Mouse (Mus musculus) G1E (cell line): Measurements from ENCODE around the gene Cep57. TPM values are rescaled to one million over a fixed set of nuclear protein-coding genes. Genes with fewer than 3 reads are reported as not detected.

Source experiments
- ATAC-seq: 2 replicates; pipeline ENCODE4 v1.8.0; 2016; ENCODE audit warnings: mild to moderate bottlenecking; ENCODE audit not compliant: insufficient number of reproducible peaks, poor library complexity, low FRiP score, severe bottlenecking; ENCODE audit errors: extremely low read depth
- DNase-seq: peaks from one replicate; pipeline ENCODE4 v3.0.0; 2012; ENCODE audit warnings: low spot score
- H3K27me3 ChIP-seq: 2 replicates; pipeline ENCODE4 v1.6.1; 2012; ENCODE audit warnings: mild to moderate bottlenecking, low read length, inconsistent platforms; ENCODE audit not compliant: insufficient read depth
- H3K36me3 ChIP-seq: replicated peaks from 2 replicates; pipeline ENCODE3; 2012; ENCODE audit warnings: mild to moderate bottlenecking, inconsistent platforms
- H3K4me1 ChIP-seq: 2 replicates; pipeline ENCODE4 v1.6.1; 2012; ENCODE audit warnings: low read depth, low read length, inconsistent platforms, mixed read lengths; ENCODE audit not compliant: insufficient read depth
- H3K4me3 ChIP-seq: 2 replicates; pipeline ENCODE4 v1.5.1; 2012; ENCODE audit warnings: low read depth, mild to moderate bottlenecking, inconsistent platforms, low read length, moderate library complexity, mixed read lengths
- H3K9me3 ChIP-seq: replicated peaks from 2 replicates; pipeline ENCODE4 v1.6.1; 2012; ENCODE audit warnings: inconsistent platforms
- CTCF ChIP-seq: IDR thresholded peaks from 2 replicates; pipeline ENCODE4 v1.5.1; 2012; ENCODE audit warnings: low read depth, low read length, inconsistent platforms, mixed read lengths
- GATA1 ChIP-seq: IDR thresholded peaks from 2 replicates; pipeline ENCODE4 v1.6.1; 2012; ENCODE audit warnings: borderline replicate concordance, low read length, inconsistent platforms, mixed read lengths
- GATA2 ChIP-seq: IDR thresholded peaks from 2 replicates; pipeline ENCODE4 v1.6.1; 2012; ENCODE audit warnings: low read depth, low read length, inconsistent platforms, borderline replicate concordance
- POLR2AphosphoS5 ChIP-seq: IDR thresholded peaks from 2 replicates; pipeline ENCODE4 v1.6.1; 2012; ENCODE audit warnings: low read depth, low read length, inconsistent platforms; ENCODE audit not compliant: insufficient replicate concordance
- TAL1 ChIP-seq: conservative IDR thresholded peaks from 2 replicates; pipeline ENCODE4 v1.6.1; 2012; ENCODE audit warnings: low read depth, low read length, inconsistent platforms, mixed read lengths
- polyA plus RNA-seq: library from polyadenylated mRNA; stranded (reverse); fragments of >175 nt; gene quantifications from 2 replicates; pipeline ENCODE4 v1.2.3, GENCODE M21; 2012
- total RNA-seq, 2 experiments: library from RNA; stranded (forward) in 1 of 2; stranded (reverse) in 1 of 2; fragments of 200-1000 nt in 1 of 2; fragments of >200 nt in 1 of 2; fragmentation: Nextera tagmentation in 1 of 2; gene quantifications; 2 replicates each; pipeline ENCODE4 v1.2.3; 2014 to 2017

Cep57 gene
- total and polyA plus RNA-seq, 3 experiments: 14.0 to 93.9 (median 84.5) TPM

DNA sequence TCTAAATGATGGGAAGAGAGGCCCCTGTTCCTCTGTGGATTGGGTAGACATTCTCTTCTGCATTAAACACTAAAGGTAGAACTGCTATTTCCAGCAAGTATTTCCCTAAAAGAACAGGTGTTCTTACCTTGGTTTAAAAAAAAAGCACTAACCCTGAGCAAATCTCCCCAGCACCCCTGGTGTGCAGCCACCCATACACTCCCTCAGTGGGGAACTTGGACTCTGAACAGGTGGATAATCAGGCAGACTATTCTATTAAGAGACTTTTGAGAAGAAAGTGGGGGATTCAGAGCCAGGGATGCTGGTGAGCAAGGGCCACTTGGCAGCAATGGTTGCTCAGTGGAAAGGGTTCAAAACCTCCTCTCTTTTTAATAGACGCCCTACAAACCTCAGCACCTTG lies 29.3 kb upstream of the Cep57 start:
- Histone ChIP-seq H3K27me3 (peaks cover 6% of the 10 kb centered on the region; the same call in 1 of the 2 replicates), H3K4me3 (no peak overlapping the region), H3K4me1 (no peaks in the 10 kb centered on the region), H3K9me3 (no peaks in the 10 kb centered on the region), H3K36me3 (peaks cover 18% of the 10 kb centered on the region)
- no peak for TF ChIP-seq POLR2AphosphoS5
- DNase-seq (no peak), ATAC-seq (no peak)

DNA sequence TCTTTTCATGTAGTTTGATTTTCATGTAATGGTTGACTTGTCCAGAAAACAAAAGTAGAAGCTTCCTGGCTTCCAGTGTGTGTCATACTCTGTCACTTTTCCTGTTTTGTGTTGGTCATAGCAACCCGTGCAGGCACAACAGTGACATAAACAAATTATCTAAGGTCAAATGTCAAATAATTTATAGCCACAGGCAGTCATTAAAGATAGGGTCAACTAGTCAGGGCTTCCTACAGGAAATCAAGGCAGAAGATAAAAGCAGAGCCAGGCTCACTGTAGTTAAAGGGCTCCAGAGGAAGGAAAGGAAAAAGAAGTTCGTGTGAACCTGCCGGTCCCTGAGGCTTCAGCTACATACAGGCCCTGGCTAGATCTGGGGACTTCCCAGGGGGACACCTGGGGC lies 27.0 kb upstream of the Cep57 start:
- Histone ChIP-seq H3K4me3 (no peak overlapping the region), H3K9me3 (no peaks in the 10 kb centered on the region), H3K4me1 (no peaks in the 10 kb centered on the region), H3K27me3 (peaks cover 3% of the 10 kb centered on the region; the same call in 1 of the 2 replicates), H3K36me3 (peaks cover 26% of the 10 kb centered on the region)
- TF ChIP-seq GATA1 (no peak), CTCF (no peak), POLR2AphosphoS5 (no peak), GATA2 (no peak), TAL1 (no peak)
- ATAC-seq: no peak
- no peak for DNase-seq

DNA sequence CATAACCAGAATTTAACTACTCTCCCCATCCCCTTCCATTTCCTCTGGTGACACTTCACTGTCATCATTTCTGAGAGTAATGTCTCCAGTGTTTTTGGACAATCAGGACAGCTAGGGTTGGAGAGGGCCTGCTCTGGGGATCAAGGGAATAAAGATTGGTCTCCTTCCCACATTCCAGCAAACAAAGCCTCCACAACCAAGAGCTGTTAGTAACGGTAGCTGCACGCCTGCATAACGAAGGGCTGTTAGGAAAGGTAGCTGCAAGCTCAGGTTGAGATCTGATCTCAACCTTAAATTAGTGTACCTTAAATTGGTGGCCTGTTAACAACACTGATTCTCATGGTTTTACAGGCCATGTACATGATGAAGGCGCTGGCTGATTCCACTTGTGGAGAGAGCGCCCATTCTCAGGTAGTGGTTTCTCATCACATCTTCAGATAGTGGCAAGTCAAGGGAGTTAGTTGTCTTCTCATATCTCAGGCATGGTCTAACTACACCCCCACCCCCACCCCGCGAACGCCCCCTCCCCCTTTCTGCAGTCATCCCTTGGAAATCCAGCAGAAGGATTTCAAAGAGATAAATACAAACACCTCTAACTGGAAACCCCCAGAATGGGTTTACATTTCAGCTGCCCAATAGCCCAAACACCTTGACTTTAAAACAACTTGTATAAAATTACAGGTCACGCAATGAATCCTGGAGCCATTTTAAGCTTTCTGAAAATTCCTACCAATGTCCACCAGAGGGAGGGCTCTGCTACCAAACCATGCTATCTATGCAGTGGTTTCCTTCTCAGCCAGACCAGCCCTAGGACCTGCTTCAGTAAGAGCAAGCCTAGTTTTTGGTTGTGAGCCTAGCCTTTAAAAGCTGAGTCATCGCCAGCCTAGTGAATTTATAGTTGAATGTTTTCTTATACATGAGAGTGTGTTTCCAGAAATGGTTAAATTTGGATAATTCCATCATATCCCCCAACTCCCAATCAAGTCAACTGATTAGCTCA lies 21.9 kb upstream of the Cep57 start:
- H3K9me3 ChIP-seq: no peaks in the 10 kb centered on the region
- DNase-seq (peak; percentile 13), ATAC-seq (no peak)

DNA sequence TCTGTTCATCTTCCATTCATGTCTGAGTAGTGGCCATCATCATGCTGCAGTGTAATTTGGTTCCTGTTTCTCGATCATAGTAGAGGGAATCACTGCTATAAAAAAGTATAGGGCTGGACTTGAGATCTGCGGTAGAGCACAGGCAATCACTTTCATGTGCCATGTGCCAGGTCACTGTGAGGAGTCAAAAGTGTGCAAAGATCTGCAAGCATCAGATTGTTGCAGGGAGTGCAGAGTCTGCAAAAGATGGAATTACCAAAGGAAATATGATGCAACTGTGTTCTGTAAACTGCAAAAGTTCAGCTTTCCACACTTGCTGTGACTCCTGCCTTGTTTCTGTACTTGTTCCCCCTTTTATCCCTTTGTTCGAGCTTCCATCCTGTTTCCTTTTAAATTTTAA lies 20.7 kb upstream of the Cep57 start:
- no peak for ATAC-seq
- H3K4me1 ChIP-seq: no peaks in the 10 kb centered on the region
- TF ChIP-seq TAL1 (no peak), POLR2AphosphoS5 (no peak), CTCF (no peak), GATA1 (no peak), GATA2 (no peak)
- H3K9me3 ChIP-seq: no peaks in the 10 kb centered on the region
- H3K36me3 ChIP-seq: peaks cover 69% of the 10 kb centered on the region
- no peaks in the 10 kb centered on the region for H3K27me3 ChIP-seq
- DNase-seq: no peak
- no peak overlapping the region for H3K4me3 ChIP-seq

More for the DNA sequence above, 21.9 kb upstream of the Cep57 start:
- Histone ChIP-seq H3K4me1 (no peaks in the 10 kb centered on the region), H3K4me3 (no peak overlapping the region), H3K27me3 (no peaks in the 10 kb centered on the region), H3K36me3 (peaks cover 65% of the 10 kb centered on the region)
- TF ChIP-seq GATA1 (no peak), POLR2AphosphoS5 (no peak), TAL1 (no peak), GATA2 (no peak), CTCF (no peak)

DNA sequence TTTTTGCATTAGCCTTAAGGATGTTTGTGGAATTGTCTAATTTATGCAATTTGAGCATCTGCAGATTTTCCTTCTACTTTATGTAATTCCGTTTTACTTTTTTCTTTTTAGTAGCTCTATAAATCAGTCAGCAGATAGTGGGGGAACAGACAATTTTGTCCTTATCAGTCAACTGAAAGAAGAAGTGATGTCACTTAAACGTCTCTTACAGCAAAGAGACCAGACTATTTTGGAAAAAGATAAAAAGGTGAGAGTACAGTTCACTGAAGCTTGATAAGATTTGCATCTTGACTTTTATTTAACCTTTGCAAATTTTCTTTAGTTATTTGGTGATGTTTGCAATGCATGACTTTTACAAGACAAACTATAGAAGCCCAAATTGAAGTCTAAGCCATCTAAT lies 9.8 kb upstream of the Cep57 start:
- TF ChIP-seq GATA2 (no peak), CTCF (no peak), GATA1 (no peak), TAL1 (no peak), POLR2AphosphoS5 (no peak)
- Histone ChIP-seq H3K4me3 (no peak overlapping the region), H3K9me3 (no peaks in the 10 kb centered on the region), H3K36me3 (peaks cover 93% of the 10 kb centered on the region), H3K27me3 (no peaks in the 10 kb centered on the region), H3K4me1 (peaks cover 12% of the 10 kb centered on the region)
- DNase-seq (no peak), ATAC-seq (no peak; the same call in 1 of the 2 replicates)

DNA sequence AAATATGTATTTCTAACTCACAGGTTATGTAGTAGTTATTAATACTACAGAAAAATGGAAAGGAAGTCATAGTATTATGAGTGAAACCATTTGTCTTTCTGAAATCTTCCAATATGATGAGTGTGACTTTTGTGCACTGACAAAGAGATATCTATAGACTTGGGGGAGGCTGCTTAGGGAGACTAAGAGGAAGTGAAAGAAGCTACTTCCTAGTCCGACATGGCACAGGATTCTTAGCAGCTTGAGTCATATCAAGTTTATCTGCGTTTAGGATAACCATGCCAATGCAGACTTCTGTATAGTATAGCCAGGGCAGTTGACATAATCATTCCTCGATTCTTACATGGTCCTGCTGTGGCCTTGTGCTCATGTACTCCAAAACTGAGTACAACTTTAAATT lies 8.3 kb upstream of the Cep57 start:
- Histone ChIP-seq H3K27me3 (no peaks in the 10 kb centered on the region), H3K9me3 (no peaks in the 10 kb centered on the region), H3K4me1 (peaks cover 19% of the 10 kb centered on the region), H3K36me3 (peaks cover 92% of the 10 kb centered on the region), H3K4me3 (no peak overlapping the region)
- TF ChIP-seq POLR2AphosphoS5 (no peak), GATA1 (no peak), TAL1 (no peak), GATA2 (no peak), CTCF (no peak)
- DNase-seq: no peak
- ATAC-seq: peak; percentile 28
